Mouse (Mus musculus) fibroblast of lung, adult 2 months (primary cell): Measurements from ENCODE around the gene Adrm1.
"Not testable (repeated sequence)": the region's sequence is repeated elsewhere in the genome, so short reads cannot be mapped to it uniquely, and the experiment has no call there.

Source experiments
- DNase-seq: peaks from one replicate; pipeline ENCODE4 v3.0.0-alpha.2; 2011; ENCODE audit warnings: low read depth

Adrm1 gene

DNA sequence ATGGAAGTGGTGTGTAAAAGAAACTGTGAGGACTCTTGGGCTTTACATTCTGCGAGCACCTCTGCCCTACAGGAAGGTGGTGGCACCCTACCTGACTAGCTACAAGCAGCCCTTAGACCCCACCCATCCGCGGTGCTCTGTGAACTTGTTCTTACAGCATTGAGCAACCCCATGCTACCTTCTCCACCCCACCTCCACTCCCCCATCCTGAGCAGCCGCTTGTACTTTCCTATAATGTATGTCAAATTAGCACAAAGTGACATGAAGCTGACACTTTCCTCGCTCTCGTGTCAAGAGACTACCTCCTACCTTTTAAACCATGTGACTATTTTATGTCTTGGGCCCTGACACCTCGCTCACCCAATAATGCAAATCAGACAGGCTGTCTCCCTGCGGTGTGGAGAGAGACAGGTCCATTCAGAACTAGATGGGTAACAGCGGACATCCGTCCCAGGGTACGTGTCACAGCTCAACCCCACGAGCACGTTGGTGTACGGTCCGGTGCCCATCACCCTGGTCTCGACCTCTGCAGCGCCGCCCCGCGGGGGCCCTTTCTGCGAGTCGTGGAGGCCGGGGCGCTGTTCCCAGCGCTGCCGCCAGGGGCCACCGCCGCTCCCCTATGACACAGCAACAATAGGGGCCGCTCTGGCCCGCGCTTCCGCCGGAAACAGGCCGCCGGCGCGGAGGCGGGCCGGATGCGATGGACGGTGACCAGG, at the start of gene Adrm1:
Adrm1 (plus strand) TSS at position 680 of the 716 bp plus-strand sequence.
- DNase-seq = peak; percentile 81

DNA sequence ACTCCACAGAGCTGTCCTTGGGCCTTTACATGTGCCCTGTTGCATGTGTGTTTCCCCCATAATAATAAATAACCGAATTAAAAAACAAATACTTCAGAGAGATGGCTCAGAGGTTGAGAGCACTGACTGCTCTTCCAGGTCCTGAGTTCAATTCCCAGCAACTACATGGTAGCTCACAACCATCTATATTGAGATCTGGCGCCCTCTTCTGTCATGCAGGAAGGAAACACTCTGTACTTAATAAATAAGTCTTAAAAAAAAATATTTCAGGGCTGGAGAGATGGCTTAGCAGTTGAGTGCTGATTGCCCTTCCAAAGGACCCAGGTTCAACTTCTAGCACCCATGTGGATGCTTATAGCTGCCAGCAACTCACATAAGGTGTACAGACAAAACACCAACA, 47.1 kb upstream of the Adrm1 start:
- no peak for DNase-seq

DNA sequence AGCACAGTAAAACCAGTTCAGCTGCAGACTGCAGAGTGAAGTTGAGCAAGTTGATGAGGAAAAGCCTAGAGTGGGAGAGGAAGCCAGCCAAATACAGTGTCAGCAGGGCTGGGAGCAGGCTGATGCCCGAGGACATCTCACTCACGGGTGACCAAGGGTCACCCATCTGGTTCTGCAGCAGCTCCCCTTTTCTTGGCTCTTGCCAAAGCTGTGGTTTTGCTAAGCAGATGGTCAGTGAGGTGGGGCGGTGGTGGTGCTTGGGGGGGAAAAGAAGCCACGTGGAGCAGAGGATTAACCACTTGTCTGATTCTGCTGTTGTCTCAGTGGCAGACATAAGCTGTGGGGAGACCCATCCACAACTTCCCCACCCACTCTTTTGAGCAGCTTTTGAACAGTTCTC, 45.1 kb upstream of the Adrm1 start:
- no peak for DNase-seq

DNA sequence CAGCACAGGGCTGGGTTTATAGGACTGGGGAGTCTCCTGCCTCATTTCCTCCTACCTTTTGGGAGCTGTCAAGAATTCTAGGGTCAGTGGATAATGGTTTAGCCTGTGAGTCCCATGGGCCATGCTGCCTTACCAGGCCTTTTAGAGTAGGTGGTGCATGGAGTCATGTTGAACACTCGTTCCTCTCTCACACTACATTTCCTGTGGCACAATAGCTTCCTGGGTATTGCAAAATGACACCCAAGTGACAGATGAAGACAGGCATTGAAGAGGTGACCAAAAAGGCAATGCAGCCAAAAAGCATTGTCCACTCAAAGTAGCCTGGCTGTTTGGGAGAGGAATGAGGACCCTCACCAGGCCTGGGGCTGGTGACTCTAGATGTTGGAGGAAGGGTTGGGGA, 43.6 kb upstream of the Adrm1 start:
- no peak for DNase-seq

DNA sequence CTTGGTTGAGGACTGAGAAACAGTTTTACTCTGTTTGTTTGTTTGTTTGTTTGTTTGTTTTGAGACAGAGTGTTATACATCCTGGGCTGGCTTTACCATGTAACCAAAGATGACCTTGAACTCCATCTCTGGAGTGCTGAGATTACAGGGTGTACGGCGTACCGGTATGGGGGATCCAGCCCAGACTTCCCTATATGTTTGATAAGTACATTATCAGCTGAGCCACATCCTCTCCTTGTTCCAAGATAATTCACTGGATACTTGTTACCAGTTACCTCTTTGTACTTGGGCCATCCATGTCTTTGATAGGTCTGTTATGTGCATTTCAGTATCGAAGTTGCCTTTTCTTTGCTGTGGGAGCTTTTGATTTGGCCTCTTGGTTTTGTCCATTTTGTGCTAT, 38.1 kb upstream of the Adrm1 start:
- no peak for DNase-seq

DNA sequence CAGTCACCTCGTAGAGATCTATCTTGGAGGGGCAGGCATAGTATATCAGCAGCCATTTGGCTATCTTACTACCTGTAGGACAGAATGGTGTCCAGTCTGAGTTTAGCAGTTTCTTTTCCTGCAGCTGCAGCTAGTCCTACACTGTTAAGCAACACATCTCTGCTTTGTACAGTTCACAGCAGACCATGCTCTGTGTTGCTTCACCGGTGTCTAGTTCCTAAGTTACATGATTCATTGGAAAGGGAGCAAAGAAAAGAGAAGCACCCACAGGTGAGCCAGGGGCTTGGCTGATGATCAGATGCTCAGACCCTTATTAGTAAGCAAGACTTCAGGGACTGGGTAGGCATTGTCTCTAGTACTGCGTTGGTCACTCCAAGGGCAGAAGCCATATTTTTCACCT, 37.4 kb upstream of the Adrm1 start:
- no peak for DNase-seq

DNA sequence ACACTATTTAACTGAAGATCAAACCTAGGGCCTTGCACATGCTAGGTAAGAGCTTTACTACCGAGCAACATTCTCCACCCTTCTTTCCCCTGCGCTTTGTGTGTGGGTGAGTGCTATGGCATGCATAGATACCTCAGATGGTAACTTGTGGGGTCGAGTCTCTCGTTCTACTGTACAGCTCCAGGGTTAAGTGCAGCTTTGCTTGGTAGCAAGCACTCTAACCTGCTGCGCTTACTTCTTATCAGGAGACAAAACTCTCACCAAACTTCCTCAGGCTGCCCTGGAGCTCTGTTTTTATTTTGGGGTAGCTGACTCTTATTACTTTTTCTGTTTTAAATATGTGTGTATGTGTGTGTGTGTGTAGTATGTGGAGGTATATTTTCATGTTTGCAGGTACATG, 35.9 kb upstream of the Adrm1 start:
- DNase-seq = no peak

DNA sequence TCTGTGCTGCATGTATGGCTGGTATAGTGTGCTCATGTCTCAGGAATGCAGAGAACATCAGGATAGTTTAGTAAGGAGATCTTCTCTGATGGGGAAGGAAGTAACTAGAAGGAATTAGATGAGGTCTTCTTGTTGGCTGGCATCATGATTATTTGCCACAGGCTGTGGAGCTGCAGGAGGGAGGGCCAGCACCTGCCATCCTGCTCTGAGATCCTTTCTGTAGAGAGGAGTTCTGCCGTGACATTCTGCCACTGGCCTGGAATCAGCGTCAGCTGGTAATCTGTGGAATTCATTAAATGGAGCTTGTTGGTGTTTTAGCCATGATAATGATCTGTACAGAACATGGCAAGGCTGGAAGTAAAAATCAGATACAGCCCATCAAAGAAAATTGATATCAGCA, 25.2 kb upstream of the Adrm1 start:
- no peak for DNase-seq

DNA sequence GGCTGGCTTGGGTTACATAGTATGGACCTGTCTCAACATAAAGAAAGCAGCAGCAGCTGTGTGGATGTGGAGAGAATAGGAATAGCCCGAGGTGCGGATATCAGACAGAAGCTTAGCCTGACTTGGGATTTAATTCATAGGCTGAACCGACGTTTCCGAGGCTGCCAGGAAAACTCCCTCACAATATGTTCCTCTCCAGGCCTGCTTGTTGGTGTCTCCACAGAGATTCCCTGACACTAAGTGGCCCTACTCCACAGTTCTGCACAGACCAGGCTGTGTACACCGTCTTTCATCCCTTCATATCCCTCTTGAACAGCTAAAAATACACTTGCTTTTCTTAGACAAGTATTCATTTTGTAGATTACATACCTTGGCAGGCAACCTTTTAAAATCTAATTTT, 23.9 kb upstream of the Adrm1 start:
- DNase-seq = no peak

DNA sequence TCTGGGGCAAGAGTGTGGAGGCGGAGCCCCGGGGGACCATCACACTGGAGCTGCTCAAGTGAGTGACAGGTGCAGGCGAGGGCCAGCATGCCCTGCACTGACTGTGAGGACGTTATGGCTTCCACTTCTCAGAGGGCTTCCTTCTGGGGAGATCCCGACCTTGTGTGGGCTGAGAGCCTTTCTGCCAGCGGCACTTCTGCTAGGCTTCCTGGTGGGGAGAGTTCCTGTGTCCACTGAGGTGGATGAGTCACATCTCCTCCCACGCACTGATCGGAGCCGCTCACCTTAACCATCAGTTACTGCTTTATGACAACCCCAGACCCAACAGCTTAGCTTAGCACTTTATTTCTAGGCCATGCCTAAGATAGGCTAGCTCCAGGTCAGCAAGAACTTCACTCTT, 22.7 kb upstream of the Adrm1 start:
- DNase-seq = no peak

DNA sequence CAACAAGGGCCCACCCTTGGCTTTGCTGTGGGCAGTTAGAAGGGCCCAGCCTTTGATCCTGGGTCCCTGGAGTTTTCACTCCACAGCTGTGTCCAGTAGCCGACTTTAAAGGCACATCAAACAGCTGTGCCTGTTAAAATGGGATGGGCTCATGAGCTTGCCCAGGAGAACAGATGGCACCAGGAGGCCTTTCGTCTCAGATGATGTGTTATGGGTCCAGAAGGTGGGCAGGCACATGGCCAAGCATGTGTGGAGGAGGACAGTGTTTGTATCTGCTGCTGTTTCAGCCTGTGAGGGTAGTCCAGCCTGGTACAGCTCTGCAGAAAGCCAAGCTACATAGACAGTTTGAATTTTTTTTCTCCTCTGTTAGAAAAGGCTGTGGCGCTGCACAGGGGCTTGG, 16.5 kb upstream of the Adrm1 start:
- no peak for DNase-seq

DNA sequence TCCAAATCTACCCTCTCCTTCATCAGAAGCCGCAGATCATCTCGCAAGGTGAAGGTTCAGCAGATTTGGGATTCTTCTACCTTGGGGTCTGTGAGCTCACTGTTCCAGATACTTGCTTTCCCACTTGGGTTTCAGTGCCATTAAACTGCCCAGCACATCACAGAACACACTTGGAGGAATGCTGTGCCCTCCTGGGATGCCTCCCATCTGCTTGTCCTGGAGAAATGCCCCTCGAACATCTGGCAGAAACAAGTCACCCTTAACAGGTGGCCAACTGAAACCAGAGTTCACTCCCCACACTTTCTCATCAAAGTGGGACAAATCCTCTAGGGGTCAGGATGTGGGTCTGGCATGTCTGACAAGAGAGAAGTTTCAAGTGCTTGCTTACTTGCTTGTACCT, 12.7 kb upstream of the Adrm1 start:
- DNase-seq = no peak

DNA sequence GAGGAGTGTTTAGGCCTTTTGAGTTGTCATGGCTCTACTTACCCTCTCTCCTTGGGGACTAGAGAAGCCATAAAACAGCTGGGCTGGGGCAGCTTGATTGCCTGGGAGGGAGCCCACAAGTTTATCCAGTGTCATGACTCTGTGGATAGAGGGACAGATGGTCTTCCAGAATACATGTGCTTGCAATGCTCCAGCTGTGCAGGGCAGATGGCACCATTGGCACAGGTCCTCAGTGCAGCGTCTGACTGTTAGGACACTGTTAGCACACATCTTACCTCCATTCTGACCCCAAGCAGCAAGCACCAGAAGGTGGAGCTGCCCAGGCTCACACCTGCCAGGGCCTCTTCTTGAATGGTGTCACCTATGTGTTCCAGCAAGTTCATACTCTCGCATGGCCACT, 5.4 kb upstream of the Adrm1 start:
- DNase-seq = no peak

DNA sequence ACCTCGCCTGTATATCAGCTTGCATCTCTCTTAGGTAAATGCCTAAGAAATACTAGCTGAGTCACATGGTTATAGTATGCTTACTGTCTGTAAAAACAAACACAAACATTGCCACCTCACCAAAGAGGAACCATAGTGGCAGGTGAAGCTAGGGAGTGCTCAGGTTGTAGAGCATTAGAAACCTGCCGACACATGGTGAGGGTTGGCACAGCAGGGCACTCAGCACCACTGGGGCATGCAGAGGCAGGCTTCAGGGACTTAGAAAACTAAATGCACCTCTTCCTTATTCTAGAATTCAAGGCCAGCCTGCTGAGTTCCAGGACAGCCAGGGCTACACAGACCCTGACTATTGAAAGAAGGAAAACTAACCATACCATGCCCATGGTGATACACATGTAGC, 4.4 kb upstream of the Adrm1 start:
- no peak for DNase-seq

DNA sequence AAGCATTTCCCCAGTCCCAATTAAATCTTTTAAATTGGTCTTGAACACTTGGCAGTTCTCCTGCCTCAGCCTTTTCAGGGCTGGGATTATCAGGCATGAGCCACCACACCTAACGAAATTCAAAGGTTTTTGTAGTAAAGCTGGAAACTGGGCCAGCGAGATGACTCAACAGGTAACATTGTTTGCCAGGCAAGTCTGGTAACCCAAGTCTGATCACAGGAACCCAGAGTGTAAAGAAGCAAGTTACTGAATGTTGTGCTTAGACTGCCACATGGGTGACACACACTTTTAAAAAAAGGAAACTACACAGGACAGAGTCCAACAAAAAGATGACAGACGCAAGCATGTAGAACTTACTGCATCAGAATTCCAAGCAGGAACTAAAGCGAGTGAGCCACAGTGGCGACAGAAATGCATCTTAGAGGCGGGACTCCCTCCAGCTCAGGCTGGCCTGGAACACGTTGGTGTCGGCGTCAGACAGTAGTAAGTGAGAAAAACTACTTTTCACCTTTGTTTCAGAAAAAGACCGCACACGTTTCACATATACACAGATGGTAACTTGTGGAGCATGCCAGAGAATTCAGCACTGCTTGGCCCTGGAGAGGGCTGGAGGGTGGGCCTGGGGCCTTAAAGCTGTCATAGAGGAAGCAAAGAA, 1.0 kb upstream of the Adrm1 start:
- DNase-seq = no peak

DNA sequence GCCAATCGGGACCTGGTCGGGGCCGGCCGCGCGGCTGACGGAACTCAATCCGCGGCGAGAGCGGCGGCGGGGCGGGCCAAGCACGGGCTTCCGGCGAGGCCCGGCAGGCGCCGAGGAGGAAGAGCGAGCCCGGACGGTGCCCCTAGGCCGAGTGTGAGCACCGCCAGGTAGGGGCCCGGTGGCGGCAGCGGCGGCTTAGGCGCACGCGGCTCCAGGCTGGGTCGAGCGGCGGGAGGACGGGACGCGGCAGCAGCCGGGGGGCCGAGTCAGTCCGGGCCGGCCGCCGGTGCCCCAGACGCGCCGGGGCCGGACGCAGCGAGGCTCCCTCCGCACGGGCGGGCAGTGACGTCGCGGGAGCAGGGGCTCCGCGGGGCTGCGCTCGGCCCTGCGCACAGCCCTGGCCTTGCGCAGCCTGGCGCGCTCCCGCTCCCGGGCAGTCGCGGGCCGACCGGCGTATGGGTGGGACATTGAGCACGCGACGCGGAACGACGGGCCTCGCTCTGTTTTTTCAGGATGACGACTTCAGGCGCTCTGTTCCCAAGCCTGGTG, 311 bp downstream of the Adrm1 start:
- DNase-seq = no peak

DNA sequence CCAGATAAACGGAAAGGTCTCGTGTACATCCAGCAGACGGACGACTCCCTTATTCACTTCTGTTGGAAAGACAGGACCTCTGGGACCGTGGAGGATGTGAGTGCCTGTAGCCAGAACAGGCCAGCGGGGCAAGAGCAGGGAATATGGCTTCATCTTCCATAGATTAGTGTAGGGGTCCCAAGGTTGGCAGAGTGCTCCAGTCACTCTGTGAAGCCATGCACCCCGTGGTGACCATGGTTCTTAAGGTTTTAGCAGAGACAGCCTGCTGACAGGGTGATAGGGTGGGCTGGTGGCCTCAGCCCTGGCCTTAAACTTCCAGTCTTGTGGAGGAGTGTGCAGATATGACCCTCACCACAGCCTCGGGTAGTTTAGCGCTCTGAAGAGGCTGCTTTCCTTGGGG, 867 bp downstream of the Adrm1 start:
- DNase-seq = no peak

DNA sequence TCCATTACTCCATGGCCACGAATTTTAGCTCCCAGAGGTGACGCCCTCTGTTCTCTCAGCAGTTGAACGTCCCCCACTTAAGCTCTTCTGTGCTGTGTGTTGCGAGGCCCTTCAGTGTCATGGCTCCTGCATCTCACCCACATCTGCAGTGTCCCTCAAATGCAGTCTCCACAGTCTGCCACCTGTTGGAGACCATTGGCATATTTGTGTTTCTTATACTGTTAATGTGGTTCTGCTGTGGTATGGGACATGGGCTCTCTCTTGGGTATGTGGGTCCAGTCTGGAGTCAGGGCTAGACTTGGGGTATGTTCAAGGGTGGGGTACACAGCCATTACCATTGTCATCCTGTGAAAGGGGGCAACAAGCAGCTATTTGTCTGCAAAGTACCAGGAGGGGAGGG, 1.9 kb downstream of the Adrm1 start:
- DNase-seq = no peak

DNA sequence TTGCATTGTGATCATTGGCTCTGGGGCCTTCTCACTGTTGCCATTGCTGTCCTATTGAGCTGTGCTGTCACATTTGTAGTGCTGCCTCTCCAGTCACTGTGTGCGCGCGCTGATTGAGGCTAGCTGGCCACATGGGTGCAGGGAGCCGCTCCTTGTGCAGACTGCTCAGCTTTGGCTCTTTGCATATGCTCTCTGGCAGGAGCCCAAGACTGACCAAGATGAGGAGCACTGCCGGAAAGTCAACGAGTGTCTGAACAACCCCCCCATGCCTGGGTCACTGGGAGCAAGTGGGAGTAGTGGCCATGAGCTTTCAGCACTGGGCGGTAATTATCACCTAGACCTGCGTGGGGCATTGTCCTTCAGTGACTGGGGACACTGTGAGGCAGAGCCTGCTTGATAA, 2.4 kb downstream of the Adrm1 start:
- not testable (repeated sequence) for DNase-seq

DNA sequence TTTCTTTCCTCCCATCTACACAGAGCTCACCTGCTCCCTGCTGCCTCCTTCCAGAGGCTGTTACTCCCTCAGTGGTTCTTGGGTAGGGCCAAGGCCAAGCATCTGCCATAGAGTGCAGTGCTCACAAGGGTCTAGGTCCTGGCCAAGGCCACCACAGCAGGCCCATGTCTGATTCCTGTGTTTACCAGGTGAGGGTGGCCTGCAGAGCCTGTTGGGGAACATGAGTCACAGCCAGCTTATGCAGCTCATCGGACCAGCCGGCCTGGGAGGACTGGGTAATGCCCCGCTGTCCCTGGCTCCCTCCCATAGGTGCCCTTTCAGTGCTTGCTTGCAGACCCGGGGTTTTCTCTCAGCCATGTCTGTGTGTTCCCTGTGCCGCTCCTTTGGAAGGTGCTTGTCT, 2.8 kb downstream of the Adrm1 start:
- DNase-seq = no peak

DNA sequence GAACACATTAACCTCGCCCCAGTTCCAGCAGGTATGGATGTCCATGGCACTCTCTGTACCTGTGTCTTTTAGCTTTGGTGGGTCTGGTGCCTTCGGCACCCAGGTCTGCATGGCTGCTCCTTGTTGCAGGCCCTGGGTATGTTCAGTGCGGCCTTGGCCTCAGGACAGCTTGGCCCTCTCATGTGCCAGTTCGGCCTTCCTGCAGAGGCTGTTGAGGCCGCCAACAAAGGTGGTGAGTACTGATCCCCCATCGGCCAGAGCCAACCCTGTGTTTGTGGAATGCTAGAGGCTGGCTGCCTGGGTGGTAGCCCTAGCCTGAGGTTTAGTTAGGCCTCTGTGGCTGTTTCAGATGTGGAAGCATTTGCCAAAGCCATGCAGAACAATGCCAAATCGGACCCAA, 4.4 kb downstream of the Adrm1 start:
- DNase-seq = no peak

DNA sequence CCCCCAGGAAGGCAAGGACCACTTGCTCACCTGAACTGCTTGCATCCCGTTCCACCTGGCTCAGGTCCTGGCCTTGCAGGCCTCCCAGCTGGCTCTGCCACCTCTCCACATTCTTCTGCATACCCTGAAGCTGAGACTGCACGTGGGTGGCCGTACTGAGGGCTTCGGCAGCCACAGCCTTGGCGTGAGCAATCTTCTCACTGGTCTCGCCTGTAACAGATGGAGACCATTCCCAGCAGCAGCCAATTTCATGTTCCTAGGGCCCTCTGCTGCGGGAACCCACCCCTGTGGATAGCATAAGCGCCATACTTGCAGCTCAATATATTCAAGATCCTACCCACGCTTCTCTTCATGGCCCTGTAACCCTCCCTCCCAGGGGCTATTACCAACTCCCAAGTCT, 10.3 kb downstream of the Adrm1 start:
- DNase-seq = no peak

DNA sequence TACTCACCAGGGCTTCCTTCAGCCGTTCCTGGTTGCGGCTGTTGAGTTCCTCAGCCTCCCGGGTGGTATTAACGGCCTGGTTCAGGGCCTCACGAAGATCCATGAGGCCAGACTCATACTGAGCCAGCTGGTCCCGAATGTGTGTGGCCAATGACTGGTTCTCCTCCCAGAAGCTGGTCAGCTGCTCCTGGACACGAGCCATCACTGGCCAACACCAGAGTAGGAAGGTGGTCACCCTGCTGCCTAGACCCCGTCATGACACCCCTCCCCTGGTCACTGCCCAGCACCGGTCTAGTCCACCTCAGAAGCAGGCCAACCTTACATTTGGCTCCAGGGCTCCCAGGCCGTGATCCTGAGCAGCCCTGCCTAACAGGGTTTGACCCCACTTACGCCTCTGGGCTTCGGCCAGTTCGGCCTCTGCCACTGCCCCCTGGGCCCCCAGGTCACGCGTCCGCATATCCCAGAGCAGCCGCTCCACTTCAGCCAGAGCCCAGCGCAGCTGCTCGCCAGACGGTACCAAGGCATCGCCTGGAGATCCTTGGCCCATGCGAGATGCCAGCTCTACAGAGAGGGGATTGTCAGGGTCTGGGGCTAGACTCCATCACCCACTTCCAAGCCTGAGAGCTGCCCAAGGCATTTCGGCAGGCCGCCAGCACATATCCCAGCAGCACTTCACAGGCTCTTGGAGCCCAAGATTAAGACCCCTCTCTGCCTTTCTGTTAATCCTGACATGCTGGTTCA, 12.9 kb downstream of the Adrm1 start:
- no peak for DNase-seq
